Mouse (Mus musculus) intestine, embryonic 14.5 days (tissue): ENCODE data around the gene Foxl1. TPM values are rescaled to one million over a fixed set of nuclear protein-coding genes. Genes with fewer than 3 reads are reported as not detected.
A peak's percentile ranks its signal among the peaks of the same experiment; 100 is the strongest.

ENCODE experiments used
- ATAC-seq: fragments of 200-750 bp; cut with Nextera tagmentation; replicated peaks from 2 replicates; pipeline ENCODE4 v1.8.0; 2017; ENCODE audit warnings: low read depth, moderate number of reproducible peaks, moderate TSS enrichment, moderate library complexity; ENCODE audit not compliant: low FRiP score, low TSS enrichment
- DNase-seq: peaks from one replicate; pipeline ENCODE4 v3.0.0-alpha.2; 2018; ENCODE audit warnings: low spot score
- H3K27ac ChIP-seq: fragments of 300-500 bp; sonication (generic); 2 replicates; pipeline ENCODE4 v1.5.1; 2014; ENCODE audit warnings: low read depth, mild to moderate bottlenecking, control low read depth
- H3K27me3 ChIP-seq: fragments of 300-500 bp; sonication (generic); replicated peaks from 2 replicates; pipeline ENCODE4 v1.6.1; 2014; ENCODE audit warnings: low read length, control low read depth; ENCODE audit not compliant: control insufficient read depth, insufficient read depth
- H3K36me3 ChIP-seq: fragments of 300-500 bp; sonication (generic); 2 replicates; pipeline ENCODE4 v1.6.1; 2014; ENCODE audit warnings: low read length, control low read depth; ENCODE audit not compliant: control insufficient read depth, insufficient read depth
- H3K4me1 ChIP-seq: fragments of 300-500 bp; sonication (generic); replicated peaks from 2 replicates; pipeline ENCODE4 v1.6.1; 2014; ENCODE audit warnings: low read length, control low read depth, mixed read lengths; ENCODE audit not compliant: control insufficient read depth, insufficient read depth
- H3K4me2 ChIP-seq: fragments of 300-500 bp; sonication (generic); 2 replicates; pipeline ENCODE4 v1.6.1; 2014; ENCODE audit warnings: low read length
- H3K4me3 ChIP-seq: fragments of 300-500 bp; sonication (generic); 2 replicates; pipeline ENCODE4 v1.5.1; 2014; ENCODE audit warnings: low read depth, low read length, control low read depth, mixed read lengths
- H3K9ac ChIP-seq: fragments of 300-500 bp; sonication (generic); 2 replicates; pipeline ENCODE4 v1.6.1; 2014; ENCODE audit warnings: mild to moderate bottlenecking, low read length
- H3K9me3 ChIP-seq: fragments of 300-500 bp; sonication (generic); 2 replicates; pipeline ENCODE4 v1.6.1; 2016; ENCODE audit warnings: low read length, control low read depth; ENCODE audit not compliant: control insufficient read depth
- WGBS: fragments of 180-500 bp; shearing (Covaris S2); extraction: QIAGEN DNeasy Blood & Tissue Kit; methylation state at CpG from one replicate; pipeline ENCODE4 v1.1.7; 2014; 5-methylcytosine and 5-hydroxymethylcytosine counted together
- polyA plus RNA-seq: library from polyadenylated mRNA; unstranded; fragments of >200 nt; fragmentation: Nextera tagmentation; extraction: Ambion mirVana; gene quantifications from 2 replicates; pipeline ENCODE4 v1.2.1, GENCODE M21; 2014

Foxl1 gene
- polyA plus RNA-seq, 1 experiment from 2014 or later: 7.7 TPM

- peak within 1 kb of the TSS; percentile 81 for H3K9ac ChIP-seq
- peak within 1 kb of the TSS; percentile 75 for H3K4me3 ChIP-seq
- H3K36me3 ChIP-seq: peaks cover 24% of the 10 kb centered on the region
- peaks cover 9% of the 10 kb centered on the region for H3K4me1 ChIP-seq
- no peaks in the 10 kb centered on the region for H3K27me3 ChIP-seq
- WGBS: 1% methylated on average over 74 of the region's 75 CpGs
- H3K27ac ChIP-seq: peak within 1 kb of the TSS; percentile 77
- ATAC-seq: peak; percentile 91
- peak; percentile 98 for DNase-seq
- H3K4me2 ChIP-seq: peak within 1 kb of the TSS; percentile 85
- no peaks in the 10 kb centered on the region for H3K9me3 ChIP-seq
These were observed 19.8 kb upstream of the Foxl1 start, which contains the start of gene Mthfsd for GRCm38 (mm10) chr8:121107668-121108656. Gene Mthfsd (minus strand): TSS chr8:121108392.

DNA sequence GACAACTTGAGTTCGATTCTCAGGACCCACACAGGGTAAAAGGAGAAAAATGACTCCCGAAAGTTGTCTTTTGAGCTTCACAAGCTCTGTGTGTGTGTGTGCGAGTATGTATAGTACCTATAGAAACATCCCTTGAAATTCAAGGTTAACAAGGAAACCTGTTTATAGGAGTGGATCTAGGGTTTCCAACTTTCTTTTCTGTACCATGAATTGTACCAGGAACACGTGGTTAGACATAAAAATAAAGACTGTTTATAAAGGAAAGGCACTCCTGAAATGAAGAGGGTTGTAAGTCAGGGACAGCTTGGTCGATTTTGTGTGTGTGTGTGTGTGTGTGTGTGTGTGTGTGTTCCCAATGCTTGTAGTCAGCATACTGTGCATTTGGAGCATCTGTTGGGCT, 19.1 kb upstream of the Foxl1 start:
- Histone ChIP-seq H3K4me3 (peak overlapping the region; percentile 75), H3K36me3 (peaks cover 17% of the 10 kb centered on the region), H3K9me3 (no peaks in the 10 kb centered on the region), H3K9ac (peak overlapping the region; percentile 45), H3K4me1 (peaks cover 9% of the 10 kb centered on the region), H3K4me2 (peak overlapping the region; percentile 85), H3K27me3 (peaks cover 3% of the 10 kb centered on the region), H3K27ac (no peak overlapping the region)
- ATAC-seq (no peak), DNase-seq (no peak)
- 12% methylated on average over 5 of the region's 5 CpGs for WGBS

DNA sequence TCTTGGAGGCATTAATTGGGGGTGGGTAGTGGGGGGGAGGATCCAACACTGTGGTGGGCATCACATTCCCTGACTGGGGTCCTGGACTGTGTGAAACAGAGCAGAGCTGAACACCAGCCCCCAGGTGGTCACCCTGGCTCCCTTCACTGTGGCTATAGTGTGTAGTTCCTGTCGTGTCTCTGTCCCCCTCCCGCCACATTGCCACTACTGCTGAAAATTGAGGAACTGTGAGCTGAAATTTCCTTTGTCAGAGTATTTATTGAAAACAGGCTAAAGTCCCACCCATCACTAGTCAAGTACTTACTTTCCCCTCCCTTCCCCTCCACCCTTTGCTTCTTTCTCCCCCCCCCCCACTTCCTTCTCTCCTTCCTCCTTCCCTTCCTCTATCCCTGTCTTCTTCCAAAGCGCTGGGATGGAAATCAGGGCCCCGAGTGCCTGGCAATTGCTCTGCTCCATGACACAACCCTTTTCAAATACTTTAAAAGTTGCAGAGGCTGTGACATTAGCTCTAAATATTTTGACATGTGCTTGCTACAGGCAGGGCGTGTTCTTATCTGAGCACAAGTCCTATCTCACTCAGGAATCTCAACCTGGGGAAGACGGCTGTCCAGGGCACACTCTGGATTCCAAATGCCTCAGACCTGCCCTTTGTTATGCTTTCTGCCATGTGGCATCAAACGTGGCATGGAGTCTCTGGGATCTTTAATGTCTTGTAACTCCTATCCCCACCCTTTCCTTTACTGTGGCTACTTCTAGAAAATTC, 16.4 kb upstream of the Foxl1 start:
- H3K27ac ChIP-seq: no peak overlapping the region
- H3K27me3 ChIP-seq: peaks cover 28% of the 10 kb centered on the region
- no peaks in the 10 kb centered on the region for H3K36me3 ChIP-seq
- no peak for DNase-seq
- no peak overlapping the region for H3K4me3 ChIP-seq
- 29% methylated on average over 7 of the region's 7 CpGs for WGBS
- peaks cover 10% of the 10 kb centered on the region for H3K4me1 ChIP-seq
- no peaks in the 10 kb centered on the region for H3K9me3 ChIP-seq
- ATAC-seq: no peak
- no peak overlapping the region for H3K4me2 ChIP-seq
- no peak overlapping the region for H3K9ac ChIP-seq

DNA sequence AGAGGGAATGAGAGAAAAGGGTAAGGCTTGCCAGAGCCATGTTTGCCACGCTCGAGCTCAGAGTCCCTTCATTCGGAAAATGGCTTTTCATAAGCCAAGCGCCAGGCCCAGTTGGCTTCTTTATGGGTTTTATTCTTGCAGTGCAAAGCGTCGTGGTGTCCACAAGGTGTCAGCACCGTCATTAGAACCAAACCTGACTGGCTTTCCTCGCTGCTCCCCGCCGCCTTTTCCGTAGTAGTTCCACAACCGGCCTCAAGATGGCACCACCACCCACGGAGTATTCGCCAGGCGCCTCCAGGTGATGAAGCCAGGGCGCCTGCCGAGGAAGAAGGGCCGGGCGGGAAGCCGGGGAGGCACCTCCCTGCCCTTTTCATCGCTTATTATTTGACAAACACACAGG, 14.5 kb upstream of the Foxl1 start:
- Histone ChIP-seq H3K27ac (no peak overlapping the region), H3K9me3 (peaks cover 5% of the 10 kb centered on the region; the same call in 1 of the 2 replicates), H3K36me3 (no peaks in the 10 kb centered on the region), H3K4me2 (no peak overlapping the region; the same call in 1 of the 2 replicates), H3K9ac (no peak overlapping the region), H3K4me3 (no peak overlapping the region), H3K4me1 (peaks cover 15% of the 10 kb centered on the region), H3K27me3 (peaks cover 47% of the 10 kb centered on the region)
- peak; percentile 100 for DNase-seq
- ATAC-seq: no peak; the same call in 1 of the 2 replicates
- 1% methylated on average over 21 of the region's 21 CpGs for WGBS

DNA sequence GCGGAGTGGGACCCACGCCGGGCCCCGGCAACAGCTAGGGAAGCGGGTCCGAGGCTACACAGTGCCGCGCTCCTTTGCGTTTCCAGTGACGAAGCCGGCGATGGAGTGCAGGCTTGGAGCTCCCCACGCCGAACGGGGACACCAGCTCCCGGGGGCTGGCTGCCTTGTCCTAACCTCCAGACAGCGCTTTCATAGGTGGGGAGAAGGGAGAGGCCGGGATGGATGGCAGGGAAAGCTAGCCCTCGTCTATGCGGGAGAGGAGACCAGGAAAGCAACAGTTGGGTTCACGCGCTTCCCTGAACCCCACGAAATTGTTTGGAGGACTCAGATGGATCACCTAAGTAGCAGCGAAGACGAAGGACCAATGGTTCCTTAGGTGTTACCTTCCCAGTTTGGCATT, 12.6 kb upstream of the Foxl1 start:
- H3K36me3 ChIP-seq: no peaks in the 10 kb centered on the region
- H3K4me1 ChIP-seq: peaks cover 15% of the 10 kb centered on the region
- DNase-seq (peak; percentile 59), ATAC-seq (no peak)
- H3K9me3 ChIP-seq: peaks cover 5% of the 10 kb centered on the region; the same call in 1 of the 2 replicates
- WGBS: 1% methylated on average over 25 of the region's 25 CpGs
- peaks cover 66% of the 10 kb centered on the region for H3K27me3 ChIP-seq
- H3K4me3 ChIP-seq: no peak overlapping the region
- no peak overlapping the region for H3K9ac ChIP-seq
- H3K27ac ChIP-seq: no peak overlapping the region
- no peak overlapping the region for H3K4me2 ChIP-seq

GRCm38 (mm10) chr8:121115948-121116347, 11.8 kb upstream of the Foxl1 start, which contains the start of gene Foxc2:
Gene Foxc2 (plus strand): TSS chr8:121116171.
- Histone ChIP-seq H3K27me3 (peaks cover 74% of the 10 kb centered on the region), H3K4me1 (peaks cover 15% of the 10 kb centered on the region), H3K36me3 (no peaks in the 10 kb centered on the region), H3K9me3 (peaks cover 5% of the 10 kb centered on the region; the same call in 1 of the 2 replicates), H3K9ac (peak within 1 kb of the TSS; percentile 27), H3K4me2 (peak within 1 kb of the TSS; percentile 91), H3K27ac (no peak within 1 kb of the TSS), H3K4me3 (peak within 1 kb of the TSS; percentile 46)
- ATAC-seq (peak; percentile 49; the same call in 1 of the 2 replicates), DNase-seq (peak; percentile 85)
- WGBS: under 1% methylated on average over 25 of the region's 25 CpGs

- H3K36me3 ChIP-seq: no peaks in the 10 kb centered on the region
- ATAC-seq (no peak; the same call in 1 of the 2 replicates), DNase-seq (peak; percentile 76)
- under 1% methylated on average over 54 of the region's 55 CpGs for WGBS
- H3K27ac ChIP-seq: no peak overlapping the region
- H3K27me3 ChIP-seq: peaks cover 81% of the 10 kb centered on the region
- peak overlapping the region; percentile 91 for H3K4me2 ChIP-seq
- peak overlapping the region; percentile 46 for H3K4me3 ChIP-seq
- peaks cover 15% of the 10 kb centered on the region for H3K4me1 ChIP-seq
- peaks cover 5% of the 10 kb centered on the region; the same call in 1 of the 2 replicates for H3K9me3 ChIP-seq
- peak overlapping the region; percentile 27 for H3K9ac ChIP-seq
These were observed 11.1 kb upstream of the Foxl1 start for GRCm38 (mm10) chr8:121116591-121117185.

DNA sequence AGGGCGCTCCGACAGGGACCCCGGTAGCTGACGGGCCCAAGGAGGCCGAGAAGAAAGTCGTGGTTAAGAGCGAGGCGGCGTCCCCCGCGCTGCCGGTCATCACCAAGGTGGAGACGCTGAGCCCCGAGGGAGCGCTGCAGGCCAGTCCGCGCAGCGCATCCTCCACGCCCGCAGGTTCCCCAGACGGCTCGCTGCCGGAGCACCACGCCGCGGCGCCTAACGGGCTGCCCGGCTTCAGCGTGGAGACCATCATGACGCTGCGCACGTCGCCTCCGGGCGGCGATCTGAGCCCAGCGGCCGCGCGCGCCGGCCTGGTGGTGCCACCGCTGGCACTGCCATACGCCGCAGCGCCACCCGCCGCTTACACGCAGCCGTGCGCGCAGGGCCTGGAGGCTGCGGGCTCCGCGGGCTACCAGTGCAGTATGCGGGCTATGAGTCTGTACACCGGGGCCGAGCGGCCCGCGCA, 10.5 kb upstream of the Foxl1 start:
- H3K4me1 ChIP-seq: peaks cover 15% of the 10 kb centered on the region
- DNase-seq (peak; percentile 69), ATAC-seq (no peak)
- H3K9ac ChIP-seq: no peak overlapping the region
- peaks cover 5% of the 10 kb centered on the region; the same call in 1 of the 2 replicates for H3K9me3 ChIP-seq
- under 1% methylated on average over 56 of the region's 62 CpGs for WGBS
- peaks cover 86% of the 10 kb centered on the region for H3K27me3 ChIP-seq
- H3K4me2 ChIP-seq: peak overlapping the region; percentile 91
- H3K27ac ChIP-seq: no peak overlapping the region
- no peaks in the 10 kb centered on the region for H3K36me3 ChIP-seq
- peak overlapping the region; percentile 46 for H3K4me3 ChIP-seq
